In the genomic region with DNA sequence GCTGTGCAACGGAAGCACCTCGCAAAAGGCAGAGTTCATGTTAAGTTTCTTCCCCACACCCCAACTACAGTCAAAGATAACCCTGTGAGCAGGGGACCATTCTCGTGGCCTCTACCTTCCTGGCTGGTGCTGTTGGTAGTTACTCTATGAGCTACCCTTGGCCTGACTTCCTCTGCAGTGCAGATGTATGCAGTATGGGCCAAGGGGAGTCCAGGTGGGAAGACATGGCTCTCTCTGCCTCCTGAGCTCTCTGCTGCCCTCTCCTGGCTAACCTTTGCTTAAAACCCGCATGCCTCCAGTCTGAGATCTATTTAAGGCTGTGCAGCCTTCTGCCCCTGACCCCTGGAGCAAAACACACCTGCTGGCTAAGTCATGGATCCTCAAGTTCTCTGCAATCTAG, we compare ENCODE assay signal across 10 mouse cellular contexts. TPM values are rescaled to one million over a fixed set of nuclear protein-coding genes. Genes with fewer than 3 reads are reported as not detected.
DNase-seq lines count a peak whose midpoint lies in the region; TF ChIP-seq lines count a peak whose summit lies in the region.
"Had no signal": no experiment of that assay in that cellular context is flagged by ENCODE, and none has a peak within 500 bp of the region (broad histone marks: within the 10 kb centered on the region; RNA-seq: fewer than 3 reads in every experiment).

No protein-coding gene starts in this region.

- intact Hi-C loops in gastrocnemius, adult 2 months (cut with DNase I) = no loop called here

- H3K27ac ChIP-seq in gastrocnemius, adult 2 months = no peak overlapping the region
- no peak overlapping the region for H3K27ac ChIP-seq in bone marrow macrophage, adult 2 months (ENCODE audit: insufficient read depth, low read depth, low read length)

- no peak for TF ChIP-seq POLR2A in bone marrow macrophage, adult 2 months (IDR thresholded peaks at IDR 0.05; ENCODE audit: borderline replicate concordance, low read depth, low read length)

- TF ChIP-seq CTCF in gastrocnemius, adult 2 months (IDR thresholded peaks at IDR 0.05) = peak; percentile 50
- peak; percentile 55; the same call in 1 of the 2 replicates for TF ChIP-seq CTCF in bone marrow macrophage, adult 2 months (IDR thresholded peaks at IDR 0.05; ENCODE audit: low read depth, low read length)

- no peak for DNase-seq in gastrocnemius, adult 2 months
- no peak for DNase-seq in gastrocnemius, adult 18-20 months (ENCODE audit: low spot score)
- peak; percentile 56 for DNase-seq in 416B (ENCODE audit: low read depth)
- DNase-seq in lung, postnatal 14 days = peak; percentile 43
- DNase-seq in ovary, postnatal 10 days (ENCODE audit: low spot score) = no peak
- no peak for DNase-seq in cerebellum, adult 9-10 months
- DNase-seq in MN1 (ENCODE audit: low spot score) = no peak

- peaks cover 27% of the 10 kb centered on the region for H3K4me1 ChIP-seq in bone marrow macrophage, adult 2 months (ENCODE audit: control insufficient read depth, insufficient read depth, low read length)

- H3K4me3 ChIP-seq in gastrocnemius, adult 2 months = no peak overlapping the region
- no peak overlapping the region for H3K4me3 ChIP-seq in bone marrow macrophage, adult 2 months (ENCODE audit: insufficient read depth, low read length)

RNA-seq across cellular contexts. Expression of gene Cd300lb, which starts 10.2 kb away (rescaled TPM):
- total RNA-seq in gastrocnemius, adult 2 months (2021) = under 1 TPM; 0.15 to 0.42 TPM
- total RNA-seq in gastrocnemius, adult 18-20 months (2021) = under 1 TPM; 0.09 to 0.24 TPM
- 194 and 220 TPM in 2 replicates for polyA plus RNA-seq in bone marrow macrophage, adult 2 months (2012; ENCODE audit: insufficient read depth, insufficient read length, missing spikeins)

RNA-seq across cellular contexts. Expression of gene Cd300a, which starts 34.1 kb away (rescaled TPM):
- under 1 TPM; 0.50 to 0.66 TPM for total RNA-seq in gastrocnemius, adult 2 months (2021)
- under 1 TPM; 0.59 to 0.81 TPM for total RNA-seq in gastrocnemius, adult 18-20 months (2021)
- polyA plus RNA-seq in bone marrow macrophage, adult 2 months (2012; ENCODE audit: insufficient read depth, insufficient read length, missing spikeins) = 202 and 239 TPM in 2 replicates

RNA-seq across cellular contexts. Expression of gene Cd300c, which starts 45.0 kb away (rescaled TPM):
- not detected for total RNA-seq in gastrocnemius, adult 2 months (2021)
- total RNA-seq in gastrocnemius, adult 18-20 months (2021) = not detected
- polyA plus RNA-seq in bone marrow macrophage, adult 2 months (2012; ENCODE audit: insufficient read depth, insufficient read length, missing spikeins) = 1.5 and 1.7 TPM in 2 replicates
- polyA plus RNA-seq: heart, embryonic 14.5 days; midbrain, embryonic 11.5 days had no signal

Comparison
In these comparisons a context has a peak if more than half of its experiments do, and no peak if none do; other contexts are left out.
1. DNase-seq: peak in 416B (single experiment) and lung, postnatal 14 days (single experiment); none in gastrocnemius, adult 2 months (single experiment), gastrocnemius, adult 18-20 months (single experiment), ovary, postnatal 10 days (single experiment), cerebellum, adult 9-10 months (single experiment) and MN1 (single experiment).